In the genomic region with DNA sequence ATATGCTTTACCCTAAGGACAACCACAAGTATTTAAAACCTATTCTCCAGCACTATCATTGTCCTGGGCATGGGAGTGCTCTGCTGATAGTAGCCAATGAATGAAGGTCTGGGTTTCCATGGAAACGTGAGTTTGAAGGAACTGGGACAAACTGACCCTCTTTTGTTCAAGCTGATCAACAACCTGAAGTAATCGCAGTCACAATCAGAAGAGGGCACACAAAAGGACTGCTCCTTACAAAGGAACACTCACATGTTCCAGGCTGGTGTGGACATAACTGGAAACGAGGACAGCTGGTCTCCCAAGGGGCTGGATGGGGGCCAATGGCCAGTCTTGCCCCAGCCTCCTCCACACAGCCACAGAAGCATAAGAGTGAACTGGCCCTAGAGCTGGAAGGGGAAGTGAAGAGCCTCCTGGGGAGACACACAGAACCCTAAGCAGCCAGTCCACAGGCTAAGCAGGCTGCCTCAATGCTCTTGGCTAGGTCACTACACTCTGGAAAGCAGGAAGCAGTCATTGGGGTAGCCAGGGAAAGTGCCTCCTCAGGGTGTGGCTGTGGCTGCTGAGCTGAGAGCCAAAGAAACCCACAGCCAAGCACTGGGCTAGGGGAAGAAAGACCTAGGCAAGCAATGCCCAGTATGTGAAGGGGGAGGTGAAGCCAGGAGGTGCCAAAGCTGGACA, we compare ENCODE assay signal across 8 mouse cellular contexts. TPM values are rescaled to one million over a fixed set of nuclear protein-coding genes. Genes with fewer than 3 reads are reported as not detected.
DNase-seq lines count a peak whose midpoint lies in the region; ATAC-seq lines count a peak whose summit lies in the region.

No protein-coding gene starts in this region.

- no peaks in the 10 kb centered on the region for H3K36me3 ChIP-seq in hindbrain, embryonic 11.5 days (ENCODE audit: control insufficient read depth, insufficient read depth, low read length)
- no peaks in the 10 kb centered on the region for H3K36me3 ChIP-seq in lung, embryonic 15.5 days

- no peak overlapping the region for H3K4me2 ChIP-seq in hindbrain, embryonic 11.5 days (replicated peaks; ENCODE audit: low read depth, low read length)
- no peak overlapping the region for H3K4me2 ChIP-seq in lung, embryonic 15.5 days

- peak; percentile 49 for ATAC-seq in cerebellum, adult (ENCODE audit: insufficient number of reproducible peaks, low FRiP score, low TSS enrichment)
- peak; percentile 90 for ATAC-seq in hindbrain, embryonic 11.5 days (ENCODE audit: low FRiP score)
- ATAC-seq in lung, embryonic 15.5 days (ENCODE audit: borderline replicate concordance, extremely low read depth, low FRiP score, low TSS enrichment): peak; percentile 49; the same call in 1 of the 2 replicates

- no peak for DNase-seq in cerebellum, adult 9-10 months
- peak; percentile 29 to 53 for DNase-seq in cerebellum, adult 18-20 months
- peak; percentile 60 for DNase-seq in gastrocnemius, adult 18-20 months (ENCODE audit: low spot score)
- peak; percentile 61 for DNase-seq in hindbrain, embryonic 11.5 days (ENCODE audit: low spot score)
- peak; percentile 84 for DNase-seq in retina, embryonic 14.5 days (ENCODE audit: low spot score)
- DNase-seq in thymus, postnatal 14 days: no peak

- no peak overlapping the region for H3K9ac ChIP-seq in hindbrain, embryonic 11.5 days (ENCODE audit: low read depth, low read length)
- no peak overlapping the region for H3K9ac ChIP-seq in lung, embryonic 15.5 days

- no peaks in the 10 kb centered on the region for H3K27me3 ChIP-seq in hindbrain, embryonic 11.5 days (ENCODE audit: control insufficient read depth, insufficient read depth, low read length)
- H3K27me3 ChIP-seq in lung, embryonic 15.5 days: no peaks in the 10 kb centered on the region

- no peak overlapping the region for H3K4me3 ChIP-seq in hindbrain, embryonic 11.5 days (ENCODE audit: low read depth, low read length)
- H3K4me3 ChIP-seq in lung, embryonic 15.5 days: no peak overlapping the region

- H3K9me3 ChIP-seq in hindbrain, embryonic 11.5 days (ENCODE audit: control insufficient read depth, low read length): no peaks in the 10 kb centered on the region; the same call in 1 of the 2 replicates
- no peaks in the 10 kb centered on the region for H3K9me3 ChIP-seq in lung, embryonic 15.5 days

- H3K27ac ChIP-seq in hindbrain, embryonic 11.5 days (ENCODE audit: low read depth, low read length): peak overlapping the region; percentile 51
- peak overlapping the region; percentile 61 for H3K27ac ChIP-seq in lung, embryonic 15.5 days

- 12% methylated on average over 3 of the region's 3 CpGs for WGBS in hindbrain, embryonic 11.5 days
- WGBS in lung, embryonic 15.5 days: 44% methylated on average over 3 of the region's 3 CpGs

- no peaks in the 10 kb centered on the region for H3K4me1 ChIP-seq in hindbrain, embryonic 11.5 days (replicated peaks; ENCODE audit: control insufficient read depth, insufficient read depth, low read length)
- peaks cover 15% of the 10 kb centered on the region for H3K4me1 ChIP-seq in lung, embryonic 15.5 days

RNA-seq across cellular contexts. Expression of a gene that starts 14.0 kb away (rescaled TPM):
- 10 to 100 TPM; 23.9 to 33.6 TPM for total RNA-seq in gastrocnemius, adult 18-20 months (2021)
- 0.77 and 1.7 TPM in 2 replicates for polyA plus RNA-seq in hindbrain, embryonic 11.5 days (2014; fragmentation: Nextera tagmentation; extraction: Ambion mirVana)
- 1.4 and 1.5 TPM in 2 replicates for polyA plus RNA-seq in lung, embryonic 15.5 days (2015; fragmentation: Nextera tagmentation; extraction: Ambion mirVana)

Comparison
In these comparisons a context has a peak if more than half of its experiments do, and no peak if none do; other contexts are left out.
1. DNase-seq: peak in cerebellum, adult 18-20 months (2 of 2), gastrocnemius, adult 18-20 months (single experiment), hindbrain, embryonic 11.5 days (single experiment) and retina, embryonic 14.5 days (single experiment); none in cerebellum, adult 9-10 months (single experiment) and thymus, postnatal 14 days (single experiment).
2. Peak in every context shown above with its lines, with median percentiles within 50 percentile points of each other: ATAC-seq.